Mouse (Mus musculus) limb, embryonic 10.5 days (tissue): ENCODE data around the gene Sipa1. TPM values are rescaled to one million over a fixed set of nuclear protein-coding genes. Genes with fewer than 3 reads are reported as not detected.
A peak's percentile ranks its signal among the peaks of the same experiment; 100 is the strongest.

Source experiments
- DNase-seq: peaks from one replicate; pipeline ENCODE4 v3.0.0-alpha.2; 2017; ENCODE audit warnings: low spot score
- H3K27ac ChIP-seq: fragments of 300-500 bp; sonication (generic); 2 replicates; pipeline ENCODE4 v1.5.1; 2016; ENCODE audit warnings: mild to moderate bottlenecking
- H3K27me3 ChIP-seq: fragments of 300-500 bp; sonication (generic); 2 replicates; pipeline ENCODE4 v1.6.1; 2016; ENCODE audit warnings: low read depth, mild to moderate bottlenecking; ENCODE audit not compliant: poor library complexity, severe bottlenecking
- H3K36me3 ChIP-seq: fragments of 300-500 bp; sonication (generic); 2 replicates; pipeline ENCODE4 v1.6.1; 2016; ENCODE audit warnings: mild to moderate bottlenecking, moderate library complexity
- H3K4me1 ChIP-seq: fragments of 300-500 bp; sonication (generic); 2 replicates; pipeline ENCODE4 v1.6.1; 2016
- H3K4me3 ChIP-seq: fragments of 300-500 bp; sonication (generic); 2 replicates; pipeline ENCODE4 v1.5.1; 2016; ENCODE audit warnings: mild to moderate bottlenecking, moderate library complexity
- H3K9me3 ChIP-seq: fragments of 300-500 bp; sonication (generic); replicated peaks from 2 replicates; pipeline ENCODE4 v1.6.1; 2016; ENCODE audit warnings: mild to moderate bottlenecking
- WGBS: fragments of 180-500 bp; shearing (Covaris S2); methylation state at CpG from one replicate; pipeline ENCODE4 v1.1.7; 2016; 5-methylcytosine and 5-hydroxymethylcytosine counted together
- polyA plus RNA-seq: library from polyadenylated mRNA; unstranded; fragments of >200 nt; fragmentation: Nextera tagmentation; extraction: Ambion mirVana; gene quantifications from 2 replicates; pipeline ENCODE4 v1.2.1, GENCODE M21; 2016

The Sipa1 gene
- polyA plus RNA-seq = 35.9 and 38.6 TPM in 2 replicates

GRCm38 (mm10) chr19:5662981-5663913 lies at the start of gene Sipa1:
TSS of gene Sipa1 (minus strand) at chr19:5663707.
- H3K4me3 ChIP-seq = peak within 1 kb of the TSS; percentile 60
- peak; percentile 91 for DNase-seq
- H3K27ac ChIP-seq = peak within 1 kb of the TSS; percentile 86
- H3K4me1 ChIP-seq = peaks cover 54% of the 10 kb centered on the region
- peaks cover 66% of the 10 kb centered on the region for H3K36me3 ChIP-seq
- H3K27me3 ChIP-seq = no peaks in the 10 kb centered on the region
- under 1% methylated on average over 32 of the region's 32 CpGs for WGBS
- no peaks in the 10 kb centered on the region for H3K9me3 ChIP-seq

- Histone ChIP-seq H3K4me1 (peaks cover 31% of the 10 kb centered on the region), H3K4me3 (0 out of 2 replicates have a peak overlapping the region, but pooled peaks have one; percentile 6), H3K9me3 (no peaks in the 10 kb centered on the region), H3K27ac (0 out of 2 replicates have a peak overlapping the region, but pooled peaks have one; percentile 20), H3K36me3 (peaks cover 71% of the 10 kb centered on the region), H3K27me3 (0 out of 2 replicates have a peak, but pooled peaks cover 7% of the 10 kb centered on the region)
- no peak for DNase-seq
- 75% methylated on average over 5 of the region's 5 CpGs for WGBS
Measured at GRCm38 (mm10) chr19:5713255-5713654, 49.7 kb upstream of the Sipa1 start.

GRCm38 (mm10) chr19:5711907-5712460 lies 48.5 kb upstream of the Sipa1 start:
- no peak for DNase-seq
- Histone ChIP-seq H3K9me3 (no peaks in the 10 kb centered on the region), H3K4me1 (peaks cover 29% of the 10 kb centered on the region), H3K27ac (no peak overlapping the region), H3K4me3 (no peak overlapping the region), H3K36me3 (peaks cover 69% of the 10 kb centered on the region), H3K27me3 (0 out of 2 replicates have a peak, but pooled peaks cover 3% of the 10 kb centered on the region)
- WGBS = 91% methylated on average over 14 of the region's 14 CpGs

- peak; percentile 64 for DNase-seq
- Histone ChIP-seq H3K27ac (no peak overlapping the region), H3K4me1 (peaks cover 21% of the 10 kb centered on the region), H3K36me3 (peaks cover 71% of the 10 kb centered on the region), H3K4me3 (no peak overlapping the region), H3K27me3 (no peaks in the 10 kb centered on the region), H3K9me3 (no peaks in the 10 kb centered on the region)
- WGBS = 22% methylated on average over 3 of the region's 3 CpGs
Measured at GRCm38 (mm10) chr19:5711218-5711617, 47.7 kb upstream of the Sipa1 start.

- Histone ChIP-seq H3K9me3 (no peaks in the 10 kb centered on the region), H3K27ac (no peak overlapping the region), H3K4me3 (no peak overlapping the region), H3K36me3 (peaks cover 70% of the 10 kb centered on the region), H3K4me1 (peaks cover 15% of the 10 kb centered on the region), H3K27me3 (no peaks in the 10 kb centered on the region)
- no peak for DNase-seq
- 85% methylated on average over 8 of the region's 8 CpGs for WGBS
Measured at GRCm38 (mm10) chr19:5710581-5710980, 47.1 kb upstream of the Sipa1 start.

- Histone ChIP-seq H3K27me3 (no peaks in the 10 kb centered on the region), H3K9me3 (no peaks in the 10 kb centered on the region), H3K36me3 (peaks cover 65% of the 10 kb centered on the region), H3K27ac (no peak overlapping the region), H3K4me3 (no peak overlapping the region), H3K4me1 (peaks cover 14% of the 10 kb centered on the region)
- WGBS = 90% methylated on average over 6 of the region's 6 CpGs
- DNase-seq = no peak
Measured at GRCm38 (mm10) chr19:5710068-5710467, 46.6 kb upstream of the Sipa1 start.

GRCm38 (mm10) chr19:5704801-5705571 lies 41.5 kb upstream of the Sipa1 start:
- Histone ChIP-seq H3K9me3 (no peaks in the 10 kb centered on the region), H3K27me3 (no peaks in the 10 kb centered on the region), H3K4me3 (no peak overlapping the region), H3K36me3 (peaks cover 71% of the 10 kb centered on the region), H3K27ac (peak overlapping the region; percentile 22; the same call in 1 of the 2 replicates), H3K4me1 (peaks cover 9% of the 10 kb centered on the region)
- no peak for DNase-seq
- WGBS = 51% methylated on average over 10 of the region's 10 CpGs

- DNase-seq = no peak
- 71% methylated on average over 17 of the region's 17 CpGs for WGBS
- H3K9me3 ChIP-seq = no peaks in the 10 kb centered on the region
- H3K4me1 ChIP-seq = peaks cover 9% of the 10 kb centered on the region
- no peak within 1 kb of the TSS for H3K4me3 ChIP-seq
- H3K27me3 ChIP-seq = no peaks in the 10 kb centered on the region
- peaks cover 72% of the 10 kb centered on the region for H3K36me3 ChIP-seq
- peak within 1 kb of the TSS; percentile 22; the same call in 1 of the 2 replicates for H3K27ac ChIP-seq
Measured at GRCm38 (mm10) chr19:5704163-5704800, 40.8 kb upstream of the Sipa1 start, which contains the start of gene Kcnk7. TSS of gene Kcnk7 (plus strand) at chr19:5704367.

GRCm38 (mm10) chr19:5695849-5696462 lies 32.4 kb upstream of the Sipa1 start:
- Histone ChIP-seq H3K27me3 (peaks cover 14% of the 10 kb centered on the region), H3K4me3 (peak overlapping the region; percentile 41), H3K27ac (peak overlapping the region; percentile 30; the same call in 1 of the 2 replicates), H3K4me1 (peaks cover 47% of the 10 kb centered on the region), H3K9me3 (no peaks in the 10 kb centered on the region), H3K36me3 (peaks cover 100% of the 10 kb centered on the region)
- 7% methylated on average over 41 of the region's 41 CpGs for WGBS
- DNase-seq = peak; percentile 68

- no peak overlapping the region for H3K27ac ChIP-seq
- WGBS = 88% methylated on average over 6 of the region's 6 CpGs
- H3K36me3 ChIP-seq = peaks cover 89% of the 10 kb centered on the region
- DNase-seq = no peak
- H3K4me3 ChIP-seq = peak overlapping the region; percentile 82; the same call in 1 of the 2 replicates
- peaks cover 59% of the 10 kb centered on the region for H3K4me1 ChIP-seq
- peaks cover 14% of the 10 kb centered on the region for H3K27me3 ChIP-seq
- no peaks in the 10 kb centered on the region for H3K9me3 ChIP-seq
Measured at GRCm38 (mm10) chr19:5693801-5694200, 30.3 kb upstream of the Sipa1 start.

GRCm38 (mm10) chr19:5692913-5693396 lies 29.4 kb upstream of the Sipa1 start:
- Histone ChIP-seq H3K4me3 (peak overlapping the region; percentile 82), H3K27ac (peak overlapping the region; percentile 75), H3K27me3 (peaks cover 14% of the 10 kb centered on the region), H3K4me1 (peaks cover 65% of the 10 kb centered on the region), H3K9me3 (no peaks in the 10 kb centered on the region), H3K36me3 (peaks cover 83% of the 10 kb centered on the region)
- 83% methylated on average over 10 of the region's 10 CpGs for WGBS
- DNase-seq = no peak
